Mouse (Mus musculus) cerebellum, adult 11 months (tissue): Measurements from ENCODE around the gene Pla2g12a.

ENCODE experiments used
- DNase-seq: peaks from one replicate; pipeline ENCODE4 v3.0.0; 2022

Pla2g12a gene

DNA sequence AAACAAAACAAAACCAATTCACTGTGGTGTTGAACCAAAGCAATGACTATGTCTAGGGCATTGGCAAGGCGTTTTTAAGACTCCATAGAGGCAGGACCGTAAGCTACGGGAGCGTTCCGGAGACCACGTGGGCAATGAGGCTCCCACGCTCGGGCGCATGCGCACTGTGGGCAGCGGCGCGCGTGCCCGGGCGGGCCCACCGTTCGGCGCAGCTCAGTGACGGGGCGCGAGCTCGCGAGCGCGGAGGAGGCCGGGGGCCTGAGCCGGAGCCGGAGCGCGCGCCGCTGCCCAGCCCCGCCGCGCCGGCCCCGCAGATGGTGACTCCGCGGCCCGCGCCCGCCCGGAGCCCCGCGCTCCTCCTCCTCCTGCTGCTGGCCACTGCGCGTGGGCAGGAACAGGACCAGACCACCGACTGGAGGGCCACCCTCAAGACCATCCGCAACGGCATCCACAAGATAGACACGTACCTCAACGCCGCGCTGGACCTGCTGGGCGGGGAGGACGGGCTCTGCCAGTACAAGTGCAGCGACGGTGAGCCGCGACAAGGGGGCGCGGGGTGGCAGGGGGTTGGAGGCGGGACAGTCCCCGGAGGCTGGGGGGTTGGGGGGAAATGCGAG lies at the start of gene Pla2g12a:
TSS of gene Pla2g12a (plus strand) at position 202 of the 617 bp plus-strand sequence.
- peak; percentile 92 for DNase-seq

DNA sequence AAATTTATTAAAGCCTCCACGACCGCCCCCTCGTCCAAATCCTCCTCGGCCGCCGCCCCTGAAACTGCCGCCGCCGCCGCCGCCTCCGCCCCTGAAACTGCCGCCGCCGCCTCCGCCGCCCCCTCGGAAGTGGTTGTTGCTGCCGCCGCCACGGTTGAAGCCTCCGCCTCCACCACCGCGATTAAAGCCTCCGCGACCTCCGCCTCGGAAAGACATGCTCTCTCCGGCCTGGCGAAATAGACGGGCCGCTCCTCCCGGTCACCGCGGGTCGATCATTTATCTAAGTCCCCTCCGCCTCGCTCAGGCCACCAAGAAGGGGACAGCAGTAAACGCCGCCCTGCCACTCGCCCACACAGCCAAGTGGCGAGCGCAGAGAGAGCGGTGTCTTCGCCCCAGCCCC lies 47.8 kb upstream of the Pla2g12a start:
- DNase-seq: no peak

DNA sequence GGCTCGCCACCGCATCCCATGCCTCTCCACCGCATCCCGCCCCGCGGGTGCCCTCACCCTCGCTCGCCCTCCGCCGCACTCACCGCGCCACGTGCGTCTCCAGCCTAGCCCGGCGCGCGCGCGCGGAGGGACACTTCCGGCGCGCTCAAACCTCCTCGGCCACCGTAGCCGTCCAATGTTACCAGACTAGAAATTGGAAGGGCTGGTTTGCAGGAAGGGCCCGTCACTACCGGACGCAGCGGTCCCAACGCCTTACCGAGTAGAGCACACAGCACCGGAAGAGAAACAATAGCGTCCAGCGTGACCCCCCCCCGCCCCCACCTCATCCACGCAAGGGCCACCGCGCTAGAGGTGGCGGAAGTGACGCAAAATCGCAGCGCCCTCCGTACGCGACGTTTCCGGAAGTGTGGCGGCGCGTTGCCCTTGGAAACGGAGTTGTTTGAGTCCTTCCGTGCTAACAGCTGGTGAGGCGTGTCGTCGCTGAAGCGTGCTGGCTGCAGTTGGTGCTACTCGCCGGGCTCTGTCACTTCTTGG lies 47.3 kb upstream of the Pla2g12a start, which contains the start of gene Gar1:
TSS of gene Gar1 (minus strand) at position 362 of the 534 bp plus-strand sequence.
- peak; percentile 92 for DNase-seq

DNA sequence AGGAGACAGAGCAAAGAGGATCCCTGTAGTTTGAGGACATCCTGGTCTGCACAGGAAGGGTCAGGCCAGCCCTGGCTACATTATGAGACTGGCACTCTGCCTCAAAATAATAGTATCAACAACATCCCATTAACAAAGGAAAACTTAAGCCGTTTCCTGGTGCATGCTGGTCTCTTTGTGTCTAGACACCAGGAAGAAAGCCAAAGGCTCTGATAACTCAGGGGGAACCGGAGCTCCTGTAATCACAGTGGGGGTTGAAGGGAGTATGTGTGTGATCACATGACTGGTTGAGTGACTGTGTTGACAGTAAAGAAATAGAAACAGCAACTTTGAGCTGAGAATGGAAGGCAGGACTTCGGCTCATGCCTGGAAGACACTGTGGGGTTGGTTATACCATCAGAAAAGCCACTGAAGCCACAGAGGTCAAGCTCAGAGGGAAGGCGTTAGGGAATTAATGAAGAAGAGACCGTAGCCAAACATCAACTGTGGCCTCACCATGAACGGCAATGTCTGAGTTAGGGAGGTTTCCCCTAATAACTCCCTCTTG lies 42.9 kb upstream of the Pla2g12a start, which contains the start of gene Cfi:
TSS of gene Cfi (plus strand) at position 497 of the 547 bp plus-strand sequence.
- no peak for DNase-seq

DNA sequence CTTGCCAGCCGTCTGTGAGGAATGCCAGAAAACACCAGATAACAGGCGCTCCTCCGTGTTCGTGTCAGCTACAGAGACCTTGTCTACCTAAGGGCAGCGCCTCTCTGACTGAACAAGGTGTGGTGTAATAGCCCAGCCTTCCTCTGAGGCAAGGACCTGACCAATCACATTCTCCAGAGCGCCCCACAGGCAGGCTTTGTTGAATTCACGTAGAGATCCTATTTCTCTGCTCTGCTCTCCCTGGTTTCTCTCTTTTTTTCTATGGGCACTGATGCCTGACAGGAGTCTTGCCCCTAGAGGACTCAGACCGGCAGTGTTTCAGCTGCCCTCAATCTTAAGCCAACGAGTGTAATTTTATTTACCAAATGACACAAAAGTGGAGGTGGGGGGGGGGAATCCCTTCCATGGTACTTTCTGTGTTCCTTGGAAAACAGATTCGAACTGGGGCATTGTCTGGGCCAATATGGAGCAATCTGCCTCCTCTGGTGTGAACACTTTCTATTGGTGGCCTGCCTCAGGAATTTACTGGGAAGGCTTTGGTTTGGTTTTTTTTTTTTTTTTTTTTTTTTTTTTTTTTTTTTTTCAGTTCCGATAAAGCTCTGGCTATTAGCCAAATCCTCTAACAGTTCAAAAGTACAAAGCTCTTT lies 42.2 kb upstream of the Pla2g12a start:
- no peak for DNase-seq

DNA sequence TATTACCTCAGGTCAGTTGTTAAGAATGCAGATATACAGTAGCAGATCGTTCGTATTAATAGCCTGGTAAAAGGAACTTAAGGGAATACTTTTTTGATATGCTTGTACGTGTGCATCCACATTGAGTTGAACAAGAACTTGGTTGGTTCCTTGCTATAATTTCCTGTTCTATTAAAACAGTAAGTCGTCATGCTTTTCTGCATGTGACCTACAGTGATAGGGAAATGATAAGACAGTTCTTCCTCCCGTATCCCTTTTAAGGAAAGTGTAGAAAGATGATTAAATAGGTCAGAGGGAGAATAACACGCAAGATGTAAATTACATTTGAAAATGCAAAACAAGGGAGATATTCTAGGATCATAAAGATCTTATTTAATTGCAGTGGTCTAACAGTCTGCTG lies 41.4 kb upstream of the Pla2g12a start:
- DNase-seq: no peak

DNA sequence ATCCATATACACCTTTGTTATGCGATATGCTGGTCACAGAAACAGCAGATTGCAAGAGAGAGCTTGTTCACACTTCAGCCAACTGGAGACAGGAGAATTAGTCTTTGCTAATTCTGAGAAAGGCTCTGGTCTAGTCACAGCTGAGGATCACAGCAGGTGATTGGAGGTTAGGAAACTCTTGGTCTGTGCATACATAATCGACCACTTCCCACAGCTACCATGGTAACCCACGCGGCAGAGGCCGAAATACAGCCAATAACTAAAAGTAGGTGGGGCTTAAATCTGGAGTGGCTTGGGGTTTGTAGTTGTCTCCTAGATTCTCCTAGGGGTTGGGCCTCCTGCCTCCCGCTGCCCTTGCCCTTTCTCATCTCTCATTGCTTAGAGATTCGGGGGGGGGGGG lies 40.4 kb upstream of the Pla2g12a start:
- no peak for DNase-seq

DNA sequence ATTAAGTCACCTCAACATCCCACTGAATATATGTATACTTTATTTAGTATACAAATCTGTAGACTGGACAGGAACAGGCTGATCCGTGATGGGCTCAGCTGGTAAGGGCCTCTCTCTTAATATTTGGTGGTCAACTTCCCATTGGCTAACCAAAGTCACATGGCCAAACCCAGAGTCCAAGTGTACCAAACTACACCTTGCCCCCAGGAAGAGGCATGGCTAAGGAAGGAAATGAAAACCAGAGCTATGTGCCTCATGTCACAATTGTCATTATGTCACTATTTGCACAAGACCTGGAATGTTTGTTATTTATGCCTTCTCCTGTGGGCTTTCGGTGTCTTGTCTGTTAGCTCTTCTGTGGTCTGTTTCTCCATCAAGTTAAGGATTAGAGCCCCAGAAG lies 32.5 kb upstream of the Pla2g12a start:
- no peak for DNase-seq

DNA sequence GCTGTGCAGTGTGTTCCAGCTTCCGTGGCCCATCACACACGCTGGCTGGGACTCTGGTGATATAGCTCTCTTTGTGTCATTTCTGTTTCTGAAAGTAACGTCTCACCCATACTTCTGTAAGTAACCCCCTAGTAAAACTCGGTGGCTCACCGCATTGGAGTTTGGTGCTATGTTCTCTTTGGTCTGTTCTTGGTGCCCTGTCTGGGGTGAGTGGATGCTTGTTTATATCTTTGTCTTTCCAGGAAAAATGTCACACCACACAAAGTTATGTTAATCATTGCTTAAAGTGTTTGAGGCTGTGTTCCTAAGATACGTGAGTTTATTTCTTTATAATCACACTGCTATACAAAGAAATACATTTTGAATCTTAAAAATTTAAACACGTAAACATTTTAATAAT lies 31.6 kb upstream of the Pla2g12a start:
- no peak for DNase-seq

DNA sequence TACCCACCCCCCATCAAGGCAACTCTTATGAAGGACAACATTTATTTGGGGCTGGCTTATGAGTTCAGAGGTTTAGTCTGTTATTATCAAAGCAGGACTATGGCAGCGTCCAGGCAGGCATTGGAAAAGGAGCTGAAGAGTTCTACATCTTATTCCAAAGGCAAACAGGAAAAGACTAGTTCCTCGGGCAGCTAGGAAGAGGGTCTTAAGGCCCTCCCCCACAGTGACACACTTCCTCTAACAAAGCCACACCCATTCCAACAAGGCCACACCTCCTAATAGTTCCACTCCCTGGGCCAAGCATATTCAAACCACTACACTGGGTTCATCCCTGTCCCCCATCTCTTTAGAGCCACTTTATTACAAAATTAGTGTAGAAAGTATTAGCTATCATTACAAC lies 15.8 kb upstream of the Pla2g12a start:
- DNase-seq: no peak

DNA sequence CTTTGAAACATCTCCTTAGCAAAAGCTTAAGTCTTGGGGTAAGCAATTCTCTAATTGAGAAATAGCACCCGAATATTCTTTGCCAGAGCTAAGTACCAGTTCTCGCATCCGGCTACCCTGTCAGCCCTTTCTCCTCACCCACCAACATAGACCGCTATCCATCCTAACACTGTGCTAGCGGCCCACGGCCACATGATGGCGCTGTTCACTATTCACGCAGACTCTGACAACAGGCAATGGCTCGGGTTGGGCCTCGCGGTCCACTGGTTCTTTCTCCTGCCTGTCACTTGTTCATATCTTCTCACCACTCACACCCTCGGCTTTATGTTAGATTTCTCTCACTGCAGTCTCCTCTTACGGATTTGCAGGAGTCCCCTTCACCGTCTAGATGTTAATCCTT lies 14.7 kb upstream of the Pla2g12a start:
- DNase-seq: peak; percentile 27

DNA sequence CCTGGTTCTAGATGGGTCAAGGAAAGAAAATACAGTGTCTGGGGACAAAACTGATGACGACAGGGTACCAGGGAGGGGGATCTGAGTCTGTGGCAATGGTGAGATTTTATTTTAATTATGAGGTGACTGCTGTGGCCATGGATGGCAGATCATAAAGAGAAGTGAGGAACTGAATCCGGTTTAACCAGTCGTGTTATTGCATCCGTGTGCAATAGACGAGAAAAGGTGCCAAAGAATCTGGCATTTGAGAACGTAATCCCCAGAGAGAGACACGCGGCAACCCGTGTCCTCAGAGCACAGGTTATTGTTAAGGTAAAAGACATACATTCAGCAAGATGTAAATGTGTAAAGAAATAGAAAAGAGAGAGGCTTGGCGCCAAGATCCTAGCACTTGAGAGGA lies 1.1 kb upstream of the Pla2g12a start:
- DNase-seq: no peak

DNA sequence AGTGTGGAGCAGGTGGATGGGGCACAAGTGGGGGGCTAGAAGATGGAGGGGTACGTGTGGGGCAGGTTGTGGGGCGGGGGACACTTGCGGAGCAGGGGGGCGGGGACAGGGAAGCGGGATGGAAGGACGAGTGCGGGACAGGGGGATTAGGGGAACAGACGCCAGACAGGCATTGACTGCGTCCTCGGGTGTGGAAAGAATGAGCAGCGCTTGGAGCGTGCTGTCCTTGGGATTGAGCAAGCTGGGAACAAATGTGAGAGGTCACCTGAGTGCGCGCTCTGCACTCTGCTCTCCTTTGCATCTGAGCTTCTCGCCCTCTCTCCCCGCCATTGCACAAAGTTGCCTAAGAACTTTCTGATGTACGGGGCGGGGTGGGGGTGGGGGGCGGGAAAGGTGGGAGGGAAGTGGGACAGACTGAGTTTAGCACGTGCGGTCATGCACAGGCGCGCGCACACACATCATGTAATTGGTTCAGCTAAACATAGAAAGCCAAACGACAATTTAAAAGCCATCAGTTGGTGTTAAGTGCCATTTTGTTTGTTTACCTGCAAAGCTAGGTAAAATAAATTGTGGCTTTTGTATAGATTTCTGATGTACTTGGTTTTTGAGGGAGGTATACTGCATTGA lies 838 bp downstream of the Pla2g12a start:
- DNase-seq: peak; percentile 12

DNA sequence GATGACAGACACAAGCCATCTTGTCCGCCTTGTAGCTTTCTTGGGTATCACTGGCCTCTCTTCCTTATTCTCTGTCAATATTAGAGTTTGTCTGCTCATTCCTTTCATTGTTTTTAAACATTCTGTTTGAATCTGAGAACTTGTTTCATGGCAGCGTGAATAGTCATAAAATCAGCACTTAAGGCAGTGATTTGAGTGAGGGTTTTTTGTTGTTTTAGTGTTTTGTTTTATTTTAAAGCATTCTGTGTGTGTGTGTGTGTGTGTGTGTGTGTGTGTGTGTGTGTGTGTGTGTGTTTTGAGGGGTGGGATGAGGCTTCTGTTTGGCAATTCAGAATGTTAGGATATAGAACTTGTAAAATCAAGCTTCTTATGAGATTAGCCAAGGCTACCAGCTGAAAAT lies 1.5 kb downstream of the Pla2g12a start:
- no peak for DNase-seq

DNA sequence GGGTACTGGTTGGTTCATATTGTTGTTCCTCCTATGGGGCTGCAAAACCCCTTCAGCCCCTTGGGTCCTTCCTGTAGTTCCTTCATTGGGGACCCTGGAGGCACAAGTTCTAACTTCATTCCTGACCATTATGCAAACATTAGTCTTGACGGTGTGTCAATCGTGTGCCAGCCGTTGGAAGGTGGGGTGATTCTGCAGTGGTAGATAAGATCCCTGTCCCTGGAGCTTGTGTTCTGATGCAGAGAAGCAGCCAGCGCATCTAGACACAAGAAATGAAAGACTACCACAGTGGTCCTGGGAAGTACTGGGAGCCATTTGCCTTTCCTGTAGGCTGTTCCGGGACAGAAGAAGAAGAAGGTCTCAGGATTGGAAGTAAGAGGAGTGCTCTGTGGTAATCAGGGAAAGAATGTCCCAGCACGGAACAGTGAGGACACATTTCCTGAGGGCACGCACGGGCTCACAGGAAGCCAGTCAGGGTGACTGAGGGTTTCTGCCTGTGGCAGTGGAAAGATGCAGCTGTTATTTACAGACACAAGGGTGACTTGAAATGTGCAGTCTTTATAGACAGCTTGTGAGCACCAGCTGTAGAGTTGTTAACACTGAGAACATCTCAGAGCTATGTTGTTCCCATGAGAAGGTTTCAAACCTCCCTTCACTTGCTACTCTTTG lies 2.7 kb downstream of the Pla2g12a start:
- DNase-seq: no peak

DNA sequence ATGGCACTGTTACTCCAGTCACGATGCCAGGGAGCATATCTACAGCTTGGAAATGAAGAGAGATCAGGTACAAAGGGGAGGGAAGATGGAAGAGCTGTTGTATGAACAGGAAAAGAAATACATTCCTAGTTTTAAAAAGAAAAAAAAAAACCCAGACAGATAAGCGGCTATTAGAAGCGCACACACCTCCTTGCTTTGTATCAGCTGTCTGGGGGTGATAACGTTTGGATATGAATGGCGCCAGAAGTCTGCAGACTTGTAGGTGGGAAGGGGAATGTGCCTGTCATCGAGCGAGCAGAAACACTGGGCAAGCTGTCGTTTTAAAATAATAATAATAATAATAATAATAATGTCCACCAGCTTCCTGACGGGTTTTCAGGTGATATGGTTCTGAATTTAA lies 7.2 kb downstream of the Pla2g12a start:
- no peak for DNase-seq

DNA sequence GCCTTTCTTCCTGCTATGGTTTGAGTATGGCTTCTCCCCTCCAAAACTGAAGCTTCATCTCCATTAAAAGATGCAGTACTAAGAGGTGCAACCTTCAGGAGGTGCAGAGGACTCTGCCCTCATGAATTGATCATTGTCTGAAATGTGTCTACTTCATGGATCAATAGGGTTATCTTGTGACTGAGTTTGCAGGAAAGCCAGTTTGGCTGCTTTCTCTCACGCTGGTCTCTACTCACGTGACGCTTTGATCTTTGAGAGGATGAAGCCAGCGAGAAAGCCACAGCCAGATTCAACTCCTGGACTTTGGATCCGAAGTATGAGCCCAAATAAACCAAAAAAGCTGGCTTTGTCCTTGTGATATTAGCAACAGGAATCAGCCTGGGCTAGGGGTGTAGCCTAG lies 8.0 kb downstream of the Pla2g12a start:
- DNase-seq: no peak

DNA sequence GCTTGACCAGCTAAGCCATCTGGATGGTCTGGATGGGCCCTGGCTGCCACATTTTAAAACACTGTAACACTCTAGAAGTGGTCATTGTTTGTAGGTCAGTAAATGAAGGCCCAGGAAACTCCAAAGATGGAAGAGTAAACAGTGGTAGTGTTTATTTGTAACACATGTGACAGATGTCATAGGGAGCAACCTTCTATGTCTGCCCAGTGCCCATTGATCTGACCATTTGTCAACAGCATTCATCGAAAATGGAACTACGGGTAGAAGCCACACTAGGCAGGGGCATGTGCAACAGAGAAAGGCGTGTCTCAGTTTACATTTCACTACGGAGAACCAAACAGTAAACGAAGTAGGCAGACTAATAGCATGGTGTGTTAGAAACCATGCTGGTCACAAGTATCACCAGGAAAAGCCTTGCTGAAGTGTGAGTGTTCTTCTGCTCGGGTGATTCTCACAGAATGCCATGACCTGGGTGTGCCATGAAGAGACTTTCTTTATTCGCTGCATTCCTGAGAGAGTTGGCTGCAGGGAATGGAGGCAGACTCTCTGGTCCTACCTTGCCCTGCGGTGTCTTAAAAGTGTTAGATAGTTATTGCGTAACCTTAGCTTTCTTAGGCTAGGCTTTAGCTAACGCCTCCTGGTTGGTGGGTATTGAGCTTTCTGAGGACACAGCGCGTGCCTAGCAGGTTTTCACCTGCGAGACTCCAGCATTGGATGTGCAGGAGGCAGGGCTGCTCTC lies 9.5 kb downstream of the Pla2g12a start:
- DNase-seq: no peak

DNA sequence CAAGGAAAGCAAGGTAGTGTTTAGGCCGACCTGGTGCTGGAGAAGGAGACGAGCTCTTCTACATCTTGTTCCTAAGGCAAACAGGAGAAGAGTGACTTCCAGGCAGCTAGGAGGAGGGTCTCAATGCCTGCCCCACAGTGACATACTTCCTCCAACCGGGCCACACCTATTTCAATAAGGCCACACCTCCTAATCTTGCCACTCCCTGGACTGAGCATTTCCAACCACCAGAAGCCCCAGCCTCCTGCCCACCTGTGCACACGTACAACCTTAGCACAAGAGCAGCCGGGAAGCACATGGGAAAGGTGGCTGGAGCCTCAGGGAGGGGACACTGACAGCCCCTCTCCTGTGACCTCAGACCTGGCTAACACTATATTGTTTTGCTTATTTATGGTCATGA lies 13.6 kb downstream of the Pla2g12a start:
- no peak for DNase-seq

DNA sequence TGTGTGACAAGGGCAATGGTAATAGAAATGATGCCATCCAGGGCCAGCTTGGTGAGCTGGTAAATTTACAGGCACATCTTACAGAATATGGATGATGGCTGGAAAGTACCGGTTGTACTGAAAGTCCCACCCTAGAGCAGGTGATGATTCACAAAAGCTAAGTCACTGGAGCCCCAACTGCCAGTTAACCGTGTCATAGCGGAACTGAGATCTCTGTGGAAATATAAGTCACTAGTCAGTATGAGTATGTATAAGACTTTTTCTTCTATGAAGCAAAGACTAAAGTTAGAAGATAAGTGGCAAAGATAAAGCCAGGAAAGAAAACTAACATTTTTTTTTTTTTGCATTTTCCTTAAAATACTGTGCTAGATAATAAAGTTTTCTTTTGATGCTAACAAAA lies 14.7 kb downstream of the Pla2g12a start:
- no peak for DNase-seq

DNA sequence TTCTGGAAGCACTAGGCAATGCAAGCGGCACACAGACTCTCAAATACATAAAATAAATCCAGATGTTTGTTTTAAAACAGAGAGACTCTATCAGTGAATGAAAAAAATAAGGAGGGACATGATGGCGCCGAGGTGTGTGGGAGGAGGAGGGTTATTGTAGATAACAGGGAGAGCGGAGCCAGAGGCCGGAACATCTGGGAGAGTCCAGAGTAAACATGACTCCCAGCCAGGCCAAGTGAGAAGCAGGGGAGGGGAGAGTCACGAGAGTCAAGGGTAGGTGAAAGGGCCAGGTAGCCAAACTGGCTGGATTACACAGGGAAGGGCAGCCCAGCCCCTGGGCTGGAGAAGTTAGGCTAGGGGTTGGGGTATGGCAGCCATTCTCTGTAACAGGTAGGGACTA lies 18.2 kb downstream of the Pla2g12a start:
- DNase-seq: no peak

DNA sequence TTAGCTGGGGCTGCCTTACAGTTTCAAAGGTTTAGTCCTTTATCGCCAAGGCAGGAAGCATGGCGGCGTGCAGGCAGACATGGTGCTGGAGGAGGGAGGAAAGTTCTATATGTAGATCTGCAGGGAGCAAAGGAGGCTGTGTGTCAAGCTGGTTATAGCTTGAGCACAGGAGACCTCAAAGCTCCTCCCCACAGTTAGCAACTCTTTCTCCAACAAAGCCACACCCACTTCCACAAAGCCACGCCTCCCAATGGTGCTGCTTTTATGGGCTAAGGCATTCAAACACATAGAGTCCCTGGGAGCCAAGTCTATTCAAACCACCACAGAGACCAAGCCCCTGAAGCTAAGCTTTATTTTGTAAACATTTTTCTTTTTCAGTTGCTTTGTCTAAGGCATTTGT lies 20.5 kb downstream of the Pla2g12a start:
- no peak for DNase-seq
